Mouse (Mus musculus) cerebellum, postnatal 36 days (tissue): ENCODE data around the gene Lrrc7.
"Not testable (repeated sequence)": the region's sequence is repeated elsewhere in the genome, so short reads cannot be mapped to it uniquely, and the experiment has no call there.

Source experiments
- DNase-seq, 2 experiments: peaks; one replicate each; pipeline ENCODE4 v3.0.0; 2021 to 2022; ENCODE audit warnings: mixed read lengths in 2 of 2

The Lrrc7 gene

DNA sequence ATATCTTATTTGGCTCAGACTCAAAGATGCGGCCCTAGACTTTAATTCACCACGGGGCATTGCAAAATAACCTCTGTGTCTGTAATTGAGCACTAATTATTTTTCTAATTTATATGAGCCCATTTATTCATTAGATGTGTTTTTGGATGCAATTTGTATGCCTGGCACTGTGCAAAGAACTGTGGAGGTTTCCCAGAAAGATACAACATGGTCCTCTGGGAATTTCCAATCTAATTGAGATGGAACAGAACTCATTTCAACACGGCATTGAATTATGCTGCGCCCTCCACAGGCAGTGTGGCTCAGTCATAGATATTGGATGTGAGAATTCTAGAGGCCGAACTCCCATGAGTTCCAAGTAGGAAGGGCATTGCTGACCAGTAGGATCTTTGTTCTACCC, 397.6 kb downstream of the Lrrc7 start:
- no peak for DNase-seq

DNA sequence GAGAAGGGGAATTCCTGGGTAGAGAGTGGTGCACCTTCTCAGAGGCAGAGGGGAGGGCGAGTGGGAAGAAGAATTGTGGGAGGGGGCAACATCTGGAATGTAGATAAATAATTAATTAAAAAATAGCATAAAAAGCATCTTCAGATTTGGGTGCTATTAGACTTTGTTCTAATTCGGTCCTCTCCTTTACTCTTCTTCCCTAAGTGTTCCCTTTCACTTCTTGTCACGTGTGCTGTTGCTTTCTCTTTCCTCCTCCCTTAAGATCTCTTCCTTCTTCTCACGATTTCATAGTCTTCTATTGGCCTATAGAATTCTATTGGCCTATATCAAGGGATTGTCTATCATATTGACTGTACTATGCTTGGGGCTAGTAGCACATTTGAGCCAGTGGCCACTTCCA, 398.9 kb downstream of the Lrrc7 start:
- no peak for DNase-seq

DNA sequence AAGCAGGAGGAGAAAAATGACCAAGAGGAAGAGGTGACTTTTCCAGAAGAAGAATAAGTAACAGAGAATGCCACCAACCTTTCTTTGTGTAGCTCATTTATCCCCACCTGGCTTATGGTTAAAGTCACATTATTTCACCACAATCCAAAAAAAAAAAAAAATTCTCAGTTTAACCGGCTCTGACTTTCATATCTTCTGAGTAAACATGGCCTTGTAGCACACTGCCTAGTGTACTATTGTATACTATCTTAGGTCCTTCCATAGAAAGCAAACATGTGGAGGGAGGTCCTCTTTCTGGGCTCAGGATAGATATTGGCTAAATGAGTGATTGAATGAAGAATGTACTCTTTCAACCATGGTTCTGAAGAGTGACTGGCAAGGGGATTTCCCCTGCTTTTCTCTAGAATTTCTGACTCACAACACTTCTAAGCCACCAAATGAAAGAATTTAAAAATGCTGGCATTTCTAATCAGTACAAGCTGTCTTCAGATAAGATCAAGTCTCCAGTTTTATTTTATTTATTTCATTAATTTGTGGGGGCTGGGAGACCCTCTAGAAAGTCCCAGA, 400.0 kb downstream of the Lrrc7 start:
- DNase-seq = no peak

DNA sequence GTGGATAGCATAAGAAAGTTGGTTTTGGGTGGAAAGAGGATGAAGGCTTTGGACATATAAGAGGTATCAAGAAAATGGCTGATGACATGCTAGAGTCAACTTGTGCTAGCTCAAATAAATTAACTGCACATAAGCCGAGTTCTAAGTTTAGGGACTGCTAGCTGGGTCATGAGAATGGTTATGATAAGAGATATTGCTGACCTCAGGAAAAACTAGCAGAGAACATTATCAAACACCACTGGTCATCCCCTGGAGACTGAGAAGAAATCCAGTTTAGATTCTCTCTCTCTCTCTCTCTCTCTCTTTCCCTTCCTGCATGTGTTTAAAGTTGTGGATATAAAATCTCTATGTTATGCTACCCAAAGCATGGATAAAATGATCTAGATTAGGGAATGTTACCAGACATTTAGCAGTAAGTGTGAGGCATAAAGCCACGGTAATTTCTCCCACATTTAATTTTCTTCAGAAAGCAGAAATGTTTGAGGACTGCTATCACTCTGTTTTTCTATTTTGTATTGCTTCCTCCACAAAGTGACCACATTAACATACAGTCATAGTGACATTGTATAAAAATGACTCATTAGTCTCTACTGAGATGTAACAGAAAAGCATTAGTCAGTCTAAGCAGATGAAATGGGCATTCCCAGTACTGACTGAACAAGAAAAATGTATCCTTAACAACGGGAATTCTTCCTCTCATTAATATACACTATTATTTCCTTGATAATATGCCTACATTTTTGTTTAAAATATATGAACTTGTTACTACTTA, 406.3 kb downstream of the Lrrc7 start:
- no peak for DNase-seq

DNA sequence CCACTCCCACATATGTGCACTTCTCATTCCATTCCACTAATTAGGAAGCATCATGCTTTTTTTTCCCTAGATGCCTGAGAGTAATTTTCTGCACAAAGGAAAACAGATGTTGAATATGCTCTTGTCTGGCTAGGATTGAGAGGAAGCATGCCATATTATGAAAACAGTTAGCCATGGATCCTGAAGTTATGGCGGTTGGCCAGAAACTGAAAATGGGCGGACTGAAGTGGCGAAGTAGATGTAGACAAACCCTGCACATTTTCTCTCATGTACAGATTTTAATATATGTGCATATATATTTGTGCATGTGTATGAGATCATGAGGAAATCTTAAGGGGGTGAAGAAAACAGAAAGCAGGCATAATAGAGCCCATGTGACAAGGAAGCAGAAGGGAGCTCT, 407.9 kb downstream of the Lrrc7 start:
- DNase-seq = no peak

DNA sequence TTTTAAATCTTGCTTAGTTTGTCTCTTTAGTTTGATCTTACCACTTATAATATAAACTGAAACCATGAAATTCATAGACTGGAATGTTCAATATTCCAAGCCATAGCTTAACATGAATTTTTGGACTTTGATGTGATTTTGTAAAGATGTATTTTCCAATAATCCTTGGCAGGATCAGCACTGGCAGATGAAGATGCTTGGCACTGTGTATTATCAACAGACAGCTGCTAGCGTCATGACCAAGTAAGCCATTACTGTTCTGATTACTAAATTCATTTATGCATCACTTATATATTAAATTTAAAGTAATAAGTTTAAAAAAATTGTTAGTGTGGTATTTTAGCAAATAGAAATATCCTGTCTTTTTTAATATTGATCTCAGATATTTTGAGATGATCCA, 413.0 kb downstream of the Lrrc7 start:
- DNase-seq = no peak

DNA sequence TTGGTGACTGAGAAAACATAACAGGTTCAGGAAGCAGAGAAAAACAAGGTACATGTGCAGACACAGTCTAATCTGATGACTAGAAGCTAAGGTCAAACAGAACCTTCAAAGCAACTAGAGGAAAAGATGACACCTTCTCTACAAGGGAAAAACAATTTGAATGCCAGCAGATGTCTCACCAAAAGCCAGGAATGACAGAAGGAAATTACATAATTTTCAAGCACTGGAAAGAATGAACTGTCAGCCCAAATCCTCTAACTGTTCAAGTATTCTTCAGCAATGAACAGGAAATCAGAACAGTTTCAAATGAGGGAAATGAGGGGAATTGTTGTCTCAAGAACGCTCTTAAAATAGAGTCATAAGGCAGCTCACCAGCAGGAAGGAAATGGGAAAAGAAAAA, 421.4 kb downstream of the Lrrc7 start:
- no peak for DNase-seq

DNA sequence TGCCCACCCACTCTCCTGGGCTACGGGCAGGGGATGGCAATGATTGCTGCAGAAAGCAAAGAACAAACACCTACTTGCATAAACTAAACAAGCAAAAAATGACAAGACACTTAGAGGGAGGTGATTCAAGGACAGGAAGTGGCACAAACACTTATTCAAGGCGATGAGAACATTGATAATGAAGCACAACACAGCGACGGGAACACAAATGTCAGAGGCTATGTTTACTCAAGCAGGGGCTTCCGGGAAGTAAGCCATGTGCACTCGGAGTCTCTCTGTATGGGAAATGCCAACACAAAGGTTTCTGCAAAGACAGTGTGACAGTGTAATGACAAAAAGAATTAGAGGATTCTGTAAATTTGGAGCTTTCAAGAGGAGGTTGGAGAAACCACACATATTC, 424.2 kb downstream of the Lrrc7 start:
- DNase-seq = no peak

DNA sequence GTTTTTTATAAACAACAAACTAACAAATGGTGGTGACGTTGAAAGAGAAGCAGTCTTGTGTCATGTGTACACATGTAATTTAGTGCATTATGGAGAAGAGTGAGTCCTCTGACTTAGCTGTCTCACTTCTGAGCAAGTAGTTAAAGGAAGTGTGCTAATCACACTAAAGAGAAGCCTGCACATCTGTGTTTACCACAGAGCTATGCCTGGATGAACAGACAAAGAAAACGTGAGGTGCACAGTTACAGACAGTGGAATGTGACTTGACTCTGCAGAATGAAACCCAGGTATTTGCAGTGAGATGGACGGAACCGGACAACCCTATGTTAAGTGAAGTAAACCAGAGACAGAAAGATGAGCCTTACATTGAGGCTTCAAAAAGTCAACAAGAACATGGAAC, 430.3 kb downstream of the Lrrc7 start:
- DNase-seq = no peak

DNA sequence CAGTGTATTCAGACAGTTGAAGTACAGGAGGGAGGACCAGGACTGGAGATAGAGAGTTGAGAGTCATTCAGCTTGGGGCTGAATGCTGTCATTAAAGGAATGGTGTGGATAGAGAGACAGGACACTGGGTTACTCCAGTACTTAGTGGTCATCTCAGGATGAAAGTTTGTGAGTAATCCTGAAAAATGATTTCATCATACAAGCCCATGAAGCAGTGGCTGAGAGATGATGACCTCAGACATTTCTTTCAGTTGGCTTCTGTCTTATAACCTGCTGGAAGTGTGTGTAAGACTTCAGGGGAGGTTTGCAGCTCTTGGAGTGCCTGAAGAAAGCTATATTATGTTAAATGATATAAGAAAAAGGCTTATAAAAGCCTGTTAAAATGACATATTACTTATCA, 430.8 kb downstream of the Lrrc7 start:
- DNase-seq = no peak

DNA sequence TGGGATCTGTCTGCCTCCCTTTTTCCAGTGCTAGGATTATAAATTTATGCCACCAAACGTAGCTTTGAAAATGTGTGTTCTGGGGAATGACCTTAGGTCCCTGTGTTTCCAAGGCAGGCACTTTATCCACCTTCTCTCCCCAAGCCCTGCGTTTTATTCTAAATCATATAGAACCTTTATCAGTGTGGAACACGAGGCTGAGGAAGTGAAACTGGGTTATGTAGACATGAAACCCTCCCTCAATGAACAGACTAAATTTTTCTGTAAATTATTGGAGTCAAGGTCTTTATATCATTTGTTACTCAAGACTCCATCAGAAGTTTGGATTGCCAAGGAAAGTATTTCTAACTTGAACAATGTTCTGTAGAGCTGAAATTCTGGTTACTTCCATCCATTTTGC, 439.1 kb downstream of the Lrrc7 start:
- no peak for DNase-seq

DNA sequence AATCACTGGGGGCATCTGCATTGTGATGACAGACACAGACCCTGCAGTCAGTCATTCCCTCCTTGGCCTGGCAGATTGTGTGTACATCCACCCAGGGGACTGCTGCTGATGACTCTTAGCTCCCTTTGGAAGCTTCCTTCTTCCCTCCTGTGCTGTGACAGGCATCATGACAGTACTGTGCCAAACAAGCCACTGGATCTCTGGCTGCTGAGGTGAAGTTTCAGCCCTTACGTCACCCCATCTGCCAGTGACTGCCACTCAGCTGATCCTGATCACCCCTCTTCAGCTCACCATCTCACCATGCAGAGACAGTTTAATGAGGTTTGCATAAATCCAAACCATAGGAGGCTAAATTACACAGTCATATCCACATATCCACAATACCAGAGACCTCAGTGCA, 456.8 kb downstream of the Lrrc7 start:
- no peak for DNase-seq

DNA sequence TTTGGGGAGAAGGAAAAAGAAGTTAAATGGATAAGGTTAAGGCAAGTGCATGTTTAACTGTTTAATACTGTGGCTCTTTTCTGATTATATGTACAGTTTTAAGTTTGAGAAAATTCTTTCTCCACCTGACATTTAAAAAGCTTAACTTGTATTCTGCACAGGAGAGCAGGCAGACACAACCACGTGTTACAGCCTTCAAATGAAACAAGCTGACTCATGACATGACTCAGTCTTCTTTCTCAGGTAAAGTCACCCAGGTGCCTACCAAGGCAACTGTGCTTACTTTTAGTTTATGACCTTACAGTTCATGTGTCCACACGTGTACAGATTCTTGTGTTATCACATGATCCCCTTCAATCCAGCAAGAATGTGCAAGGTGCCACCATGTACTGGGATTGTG, 458.6 kb downstream of the Lrrc7 start:
- DNase-seq = no peak

DNA sequence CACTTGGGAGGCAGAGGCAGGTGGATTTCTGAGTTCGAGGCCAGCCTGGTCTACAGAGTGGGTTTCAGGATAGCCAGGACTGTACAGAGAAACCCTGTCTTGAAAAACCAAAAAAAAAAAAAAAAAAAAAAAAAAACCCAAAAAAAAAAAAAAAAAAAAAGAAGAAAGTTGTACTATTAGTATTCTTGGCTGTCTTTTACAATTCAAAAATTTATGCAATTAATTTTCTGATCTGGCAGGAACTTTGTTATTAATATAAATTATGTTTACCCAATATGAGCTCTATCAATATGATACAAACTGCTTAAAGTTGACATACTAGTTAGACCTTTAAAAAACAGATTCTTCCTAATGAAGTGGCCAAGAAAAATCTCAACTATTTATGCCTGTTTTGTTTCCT, 459.5 kb downstream of the Lrrc7 start:
- DNase-seq = not testable (repeated sequence)

DNA sequence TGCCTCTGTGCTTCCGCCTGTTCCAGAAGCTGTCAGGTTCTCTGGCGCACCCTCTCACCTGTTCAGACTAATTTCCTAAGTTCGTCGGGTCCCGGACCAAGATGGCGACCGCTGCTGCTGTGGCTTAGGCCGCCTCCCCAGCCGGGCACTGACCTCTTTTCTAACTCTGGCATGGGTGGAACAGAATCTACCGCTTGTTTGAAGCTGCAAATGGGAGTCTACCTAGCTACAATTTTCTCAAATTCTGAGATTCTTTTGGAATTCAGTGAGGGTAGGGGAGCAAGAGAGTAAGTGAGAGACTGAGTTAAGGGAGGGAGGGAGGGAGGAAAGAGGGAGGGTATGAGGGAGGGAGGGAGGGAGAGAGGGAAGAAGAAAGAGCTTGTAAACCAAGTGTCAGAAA, 460.0 kb downstream of the Lrrc7 start:
- DNase-seq = not testable (repeated sequence)

DNA sequence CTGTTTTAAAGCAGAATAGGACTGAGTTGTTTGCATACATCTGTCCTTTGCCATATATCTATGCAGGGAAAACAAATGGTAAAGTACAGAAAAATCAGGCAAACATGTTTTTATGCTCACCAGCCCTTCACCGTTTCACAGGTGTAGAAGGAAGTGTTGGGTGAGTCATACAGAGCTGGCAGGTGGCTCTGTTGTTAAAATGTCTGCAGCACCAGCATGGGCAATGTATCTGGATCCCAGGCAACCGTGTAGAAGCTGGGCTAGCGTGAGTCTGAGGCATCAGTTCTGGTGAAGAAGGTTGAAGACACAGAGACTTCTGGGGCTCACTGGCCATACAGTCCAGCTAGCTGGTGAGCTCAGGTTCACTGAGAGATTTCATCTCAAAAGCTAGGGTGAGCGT, 468.1 kb downstream of the Lrrc7 start:
- DNase-seq = no peak

DNA sequence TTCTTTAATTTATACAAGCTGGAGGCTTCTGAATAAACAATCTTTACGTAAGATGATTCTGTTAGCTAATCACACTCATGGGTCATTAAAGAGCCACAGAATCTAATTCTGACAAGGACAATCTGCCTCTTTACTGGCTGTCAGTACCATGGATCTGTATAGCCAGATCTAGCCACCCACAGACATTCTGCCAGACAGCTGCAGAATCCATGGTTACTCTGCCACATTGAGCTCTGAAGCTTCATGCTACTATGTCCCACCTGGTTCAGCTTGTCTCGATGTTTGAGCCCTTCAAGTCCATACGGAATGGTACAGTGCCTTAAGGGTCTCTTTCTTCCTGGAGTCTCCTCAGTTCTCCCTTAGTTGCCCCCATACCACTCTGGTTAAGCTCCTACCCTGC, 470.4 kb downstream of the Lrrc7 start:
- DNase-seq = no peak

DNA sequence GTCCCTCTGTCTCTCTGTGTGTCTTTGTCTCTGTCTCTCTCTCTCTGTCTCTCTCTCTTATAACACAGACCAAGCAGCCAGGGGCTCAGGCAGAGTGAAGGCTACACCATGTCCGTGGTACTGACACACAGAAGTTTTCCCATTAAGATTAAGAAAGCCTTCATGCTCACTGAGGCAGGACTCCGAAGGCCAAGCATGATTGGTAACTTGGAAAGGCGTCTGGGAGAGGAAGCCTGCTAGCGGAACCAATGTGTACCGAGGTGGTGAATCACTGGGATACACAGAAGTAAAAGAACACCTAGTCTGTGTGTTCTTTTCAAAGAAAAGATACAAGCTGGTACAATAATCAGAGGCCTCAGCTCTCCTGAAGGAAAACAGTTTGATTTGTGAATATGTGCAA, 484.2 kb downstream of the Lrrc7 start:
- DNase-seq = no peak

DNA sequence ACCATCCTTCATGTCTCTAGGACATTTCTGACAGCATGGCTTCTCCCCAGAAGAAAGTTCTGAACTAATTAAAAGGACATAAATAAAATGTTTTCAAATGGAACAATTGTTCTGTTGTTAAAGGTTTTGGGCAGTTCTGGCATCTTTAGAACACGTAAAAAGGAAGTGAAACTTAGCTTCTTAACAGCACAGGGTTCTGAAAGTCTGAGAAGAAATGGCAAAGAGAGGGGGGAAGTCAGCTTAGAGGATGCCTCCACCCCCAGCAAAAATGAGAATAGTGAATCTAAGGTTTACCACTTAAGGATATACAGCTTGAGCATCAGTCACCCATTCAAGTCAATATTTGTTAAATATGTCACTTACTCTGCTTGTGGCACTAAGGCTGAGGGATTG, 484.6 kb downstream of the Lrrc7 start:
- no peak for DNase-seq

DNA sequence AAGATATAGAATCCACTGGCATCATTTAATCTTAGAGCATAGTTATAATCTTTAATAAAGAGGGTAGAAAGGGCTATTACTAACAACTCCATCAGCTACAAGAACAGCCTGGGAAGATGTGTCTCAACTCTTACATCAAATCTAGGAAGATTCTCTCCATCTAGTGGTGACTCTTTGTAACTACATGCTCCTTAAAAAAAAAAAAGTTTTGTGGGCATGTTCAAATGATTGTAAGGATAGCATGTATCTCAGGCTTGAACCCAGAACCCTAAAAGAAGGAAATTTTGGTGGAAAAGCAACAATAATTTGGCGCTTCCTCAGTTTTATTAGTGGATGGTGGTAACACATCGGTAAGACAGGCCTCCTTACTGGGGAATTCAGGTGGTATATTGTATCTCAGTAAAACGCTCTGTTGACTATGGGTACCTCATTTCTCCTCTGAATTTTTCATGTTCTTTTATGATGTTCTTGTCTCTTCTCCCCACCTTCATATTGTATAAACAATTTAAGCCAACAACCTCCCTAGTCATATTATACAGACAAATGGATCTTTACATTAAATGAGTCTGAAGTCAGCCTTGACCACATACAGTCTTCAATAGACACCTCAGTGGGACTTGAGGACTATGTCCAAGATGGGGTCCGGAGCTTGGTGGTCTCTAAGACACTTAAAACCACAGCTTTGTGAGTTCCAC, 485.2 kb downstream of the Lrrc7 start:
- no peak for DNase-seq

DNA sequence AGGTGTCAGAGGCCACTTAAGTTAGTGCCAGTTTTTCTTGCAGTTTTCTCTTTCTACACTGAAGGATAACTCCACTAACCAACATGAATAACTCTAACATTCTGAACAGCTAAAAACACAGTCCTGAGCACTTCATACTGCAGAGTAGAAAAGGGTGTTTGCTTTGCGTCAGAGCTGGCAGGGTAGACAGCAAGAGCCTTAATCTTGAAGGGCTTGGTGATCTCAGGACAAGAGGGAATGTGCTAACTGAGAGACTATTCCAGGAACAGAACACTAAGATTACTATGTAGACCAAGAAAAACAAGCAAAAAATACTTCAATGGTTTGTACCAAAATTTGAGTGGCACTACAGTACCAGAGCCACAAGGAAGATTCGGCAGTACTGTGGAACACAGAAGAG, 487.0 kb downstream of the Lrrc7 start:
- DNase-seq = no peak

DNA sequence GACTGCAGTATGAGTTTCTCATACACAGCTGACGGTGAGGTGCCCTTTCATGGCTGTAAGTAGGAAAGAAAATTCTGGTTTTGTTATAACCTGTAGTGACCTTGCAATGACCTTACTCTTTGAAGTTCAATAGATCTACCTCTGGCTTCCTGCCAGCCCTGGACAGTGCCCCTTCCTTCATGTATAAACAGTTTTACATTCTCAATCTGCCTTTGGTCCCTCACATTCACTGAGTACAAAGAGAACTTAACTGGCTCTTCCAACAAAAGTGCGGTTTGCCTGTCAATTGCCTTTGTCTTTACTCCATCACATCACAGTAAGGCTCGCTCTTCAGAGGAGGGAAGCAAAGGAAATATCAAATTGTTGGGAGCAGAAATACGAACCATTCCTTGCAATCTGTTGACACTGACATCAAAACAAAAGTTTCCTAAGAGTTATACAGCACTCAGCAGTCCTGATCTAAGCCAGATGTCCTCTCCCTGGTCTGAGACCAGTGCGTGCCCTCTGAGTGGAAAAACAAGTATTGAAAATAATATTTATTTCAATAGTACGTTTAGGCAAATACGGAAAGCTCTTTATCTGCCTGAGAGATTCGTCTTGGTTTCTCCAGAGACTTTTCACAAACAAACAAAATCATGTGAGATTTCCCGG, 493.3 kb downstream of the Lrrc7 start:
- no peak for DNase-seq

DNA sequence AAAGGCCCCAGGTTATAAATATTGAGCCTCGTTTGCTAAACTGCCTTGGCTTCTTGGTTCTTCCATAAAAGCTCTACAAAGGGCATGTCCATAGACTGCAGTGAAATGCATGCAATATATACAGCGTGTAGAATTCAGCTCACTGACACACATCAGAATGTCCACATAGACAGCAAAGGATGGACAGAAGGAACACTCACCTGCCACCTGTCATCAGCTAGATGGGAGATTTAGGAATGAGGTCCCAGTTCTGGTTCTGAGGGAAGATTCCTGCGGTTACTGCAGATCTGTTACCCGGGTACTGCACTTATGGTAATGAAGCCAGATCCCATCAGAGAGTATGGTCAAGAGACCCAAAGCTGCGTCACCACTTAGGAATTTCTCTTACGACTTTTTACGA, 494.1 kb downstream of the Lrrc7 start:
- DNase-seq = no peak

DNA sequence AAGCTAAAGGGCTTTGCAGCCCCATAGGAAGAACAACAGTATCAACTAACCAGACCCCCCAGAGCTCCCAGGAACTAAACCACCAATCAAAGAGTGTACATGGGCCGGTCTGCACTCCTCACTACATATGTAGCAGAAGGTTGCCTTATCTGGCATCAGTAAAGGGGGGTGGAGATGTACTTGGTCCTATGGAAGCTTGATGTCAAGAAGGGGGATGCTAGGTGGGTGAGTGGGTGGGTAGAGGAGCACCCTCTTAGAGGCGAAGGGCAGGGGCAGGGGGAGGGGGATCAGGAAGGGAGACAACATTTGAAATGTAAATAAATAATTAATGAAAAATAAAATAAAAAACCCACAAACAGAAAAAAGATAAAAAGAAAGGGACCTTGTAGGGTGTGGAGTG, 496.8 kb downstream of the Lrrc7 start:
- DNase-seq = no peak
